Mouse (Mus musculus) adrenal gland, adult 2 months (tissue): ENCODE results near the gene Map3k14. TPM values are rescaled to one million over a fixed set of nuclear protein-coding genes. Genes with fewer than 3 reads are reported as not detected.

Experiments used
- DNase-seq: peaks from one replicate; pipeline ENCODE4 v3.0.0; 2021
- polyA plus RNA-seq: library from polyadenylated mRNA; depleted of rRNA; stranded (reverse); fragments of >200 nt; gene quantifications from 2 replicates; pipeline ENCODE4 v1.2.3, GENCODE M21; 2012; rRNA removed
- total RNA-seq, 2 experiments: library from RNA; stranded (reverse); gene quantifications; 2 replicates each; pipeline ENCODE4 v1.2.3; 2021

Map3k14 gene
- total and polyA plus RNA-seq, 3 experiments = 5.3 to 18.2 (median 9.7) TPM

DNA sequence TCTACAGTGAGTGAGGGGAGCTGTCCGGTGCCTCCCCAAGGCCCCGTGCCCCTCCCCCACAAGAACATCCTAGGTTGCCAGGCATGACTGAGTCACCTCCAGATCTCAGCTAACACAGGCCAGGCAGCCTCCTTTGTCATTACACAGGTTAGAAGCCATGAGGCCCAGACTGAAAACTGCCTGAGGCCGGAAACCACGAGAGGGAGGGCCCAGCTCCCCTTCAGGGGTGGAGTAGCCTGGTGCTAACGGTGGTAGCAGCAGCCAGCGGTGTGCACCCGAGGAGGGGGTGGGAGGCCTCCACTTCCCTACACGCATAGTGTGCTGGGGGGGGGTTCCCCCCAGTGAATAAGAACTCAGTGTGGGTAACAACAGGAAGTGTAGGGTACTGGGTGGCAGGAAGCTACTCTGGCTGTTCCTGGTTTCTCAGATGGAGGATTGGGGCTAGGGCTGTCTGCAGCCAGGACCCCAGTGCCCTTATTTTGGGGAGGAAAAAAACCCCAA lies 92.3 kb downstream of the Map3k14 start:
- no peak for DNase-seq

DNA sequence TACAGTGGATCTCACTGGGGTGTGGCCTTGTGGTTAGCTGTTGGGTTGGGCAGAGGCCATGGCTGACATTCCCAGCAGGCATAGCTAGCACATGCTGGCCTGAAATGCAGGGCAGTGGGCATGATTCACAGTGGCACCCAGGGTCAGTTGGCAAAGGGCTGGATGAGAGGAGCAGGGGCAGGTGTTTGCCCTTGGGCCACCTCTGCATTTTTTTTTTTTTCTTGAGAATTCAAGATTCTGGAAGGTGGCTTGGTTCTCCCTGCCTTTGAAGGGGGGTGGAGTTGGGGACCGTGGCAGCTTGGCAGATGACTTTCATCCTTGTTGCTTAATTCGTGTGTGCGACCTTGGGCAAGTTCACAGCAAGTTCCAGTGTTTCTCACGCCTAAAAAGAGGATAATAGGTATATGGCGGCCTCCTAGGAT lies 92.8 kb downstream of the Map3k14 start:
- peak; percentile 88 for DNase-seq

DNA sequence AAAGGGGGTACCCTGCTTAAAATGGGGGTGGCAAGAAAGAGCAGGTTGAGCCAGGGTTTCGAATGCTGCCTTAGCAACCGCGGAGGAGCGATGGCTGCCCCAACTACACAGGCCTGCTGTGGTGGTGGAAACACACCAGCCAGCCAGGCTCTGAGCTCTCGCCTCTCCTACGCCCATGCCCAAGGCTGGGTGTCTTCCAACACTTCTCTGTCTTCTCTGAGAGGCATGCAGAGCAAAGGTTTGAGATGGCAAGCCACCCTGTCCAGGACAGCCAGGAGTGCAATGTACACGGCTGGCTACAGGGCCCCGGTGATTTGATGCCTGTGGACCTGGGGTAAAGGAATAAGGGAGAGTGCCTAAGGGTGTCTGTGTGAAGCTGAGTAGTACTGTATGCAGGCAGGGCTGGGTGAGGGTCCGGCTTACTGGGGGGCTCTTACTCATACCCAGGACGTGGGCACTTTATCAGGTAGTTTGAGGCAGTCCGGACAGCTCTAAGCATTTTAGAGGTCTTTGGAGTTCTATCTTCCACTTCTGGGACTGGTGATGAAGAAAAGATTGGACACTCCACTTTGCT lies 93.4 kb downstream of the Map3k14 start:
- DNase-seq = no peak

DNA sequence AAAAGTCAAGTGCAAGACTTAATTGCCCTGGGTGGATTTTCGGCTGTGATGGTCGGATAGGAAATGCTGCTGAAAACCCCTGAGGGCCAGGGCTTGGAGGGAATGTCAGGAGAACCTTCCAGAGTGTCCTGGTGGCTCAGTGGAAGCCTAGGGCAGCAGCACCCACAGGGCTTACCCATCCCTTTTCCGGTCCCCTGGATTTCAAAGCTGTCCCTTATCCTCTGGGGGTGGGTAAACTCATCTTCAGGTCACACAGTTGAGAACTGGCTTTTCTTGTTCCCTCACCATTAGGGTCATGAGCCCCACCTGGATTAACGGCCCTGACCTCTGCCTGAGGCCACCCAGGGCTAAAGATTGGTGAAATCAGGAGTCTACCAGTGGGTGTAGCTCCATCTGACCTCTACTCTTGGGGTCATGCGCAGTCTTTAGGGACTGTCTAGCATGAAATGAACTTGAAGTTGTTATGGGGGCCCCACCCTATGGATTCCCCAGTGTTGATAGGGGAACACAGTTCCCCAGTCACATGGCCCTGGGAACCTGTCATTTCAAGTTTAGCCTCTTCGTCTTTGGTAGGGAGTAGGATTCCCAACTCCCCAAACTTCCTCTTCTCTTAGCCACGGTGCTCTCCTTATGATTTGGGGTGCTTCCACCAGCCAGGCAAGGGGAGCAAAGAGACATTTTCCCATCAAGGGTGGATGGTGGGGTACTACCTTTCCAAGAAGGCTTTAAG lies 94.1 kb downstream of the Map3k14 start:
- DNase-seq = no peak

DNA sequence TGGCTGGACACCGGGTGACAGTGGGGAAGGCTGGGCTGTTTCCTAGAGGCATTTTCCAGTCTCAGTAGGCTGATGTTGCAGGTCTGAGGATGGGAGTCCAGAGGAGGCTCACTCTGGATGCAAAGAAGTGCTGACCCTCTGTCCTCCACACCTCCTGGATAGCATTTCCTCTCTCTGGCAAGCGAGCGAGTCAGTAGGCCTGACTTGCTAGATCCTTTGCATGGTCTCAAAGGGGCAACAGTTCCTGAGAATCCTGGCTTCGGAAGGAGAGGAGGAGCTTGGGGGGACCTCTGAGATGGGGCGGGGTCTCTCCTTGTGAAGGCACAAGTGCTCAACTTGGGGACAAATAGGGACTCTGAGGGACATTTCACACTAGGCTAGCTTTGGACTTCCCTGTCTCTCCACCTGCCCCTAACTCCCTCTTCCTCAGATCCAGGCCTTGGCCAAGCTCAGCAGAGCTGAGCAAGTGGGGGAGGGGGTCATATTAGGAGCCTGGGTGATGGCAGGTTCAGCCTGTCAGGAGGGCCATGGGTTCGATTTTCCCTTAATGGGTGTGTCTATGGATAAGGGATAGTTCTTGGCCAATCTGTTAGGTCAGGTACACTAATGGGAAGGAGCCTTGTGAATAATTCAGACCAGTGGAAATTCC lies 94.8 kb downstream of the Map3k14 start:
- no peak for DNase-seq

DNA sequence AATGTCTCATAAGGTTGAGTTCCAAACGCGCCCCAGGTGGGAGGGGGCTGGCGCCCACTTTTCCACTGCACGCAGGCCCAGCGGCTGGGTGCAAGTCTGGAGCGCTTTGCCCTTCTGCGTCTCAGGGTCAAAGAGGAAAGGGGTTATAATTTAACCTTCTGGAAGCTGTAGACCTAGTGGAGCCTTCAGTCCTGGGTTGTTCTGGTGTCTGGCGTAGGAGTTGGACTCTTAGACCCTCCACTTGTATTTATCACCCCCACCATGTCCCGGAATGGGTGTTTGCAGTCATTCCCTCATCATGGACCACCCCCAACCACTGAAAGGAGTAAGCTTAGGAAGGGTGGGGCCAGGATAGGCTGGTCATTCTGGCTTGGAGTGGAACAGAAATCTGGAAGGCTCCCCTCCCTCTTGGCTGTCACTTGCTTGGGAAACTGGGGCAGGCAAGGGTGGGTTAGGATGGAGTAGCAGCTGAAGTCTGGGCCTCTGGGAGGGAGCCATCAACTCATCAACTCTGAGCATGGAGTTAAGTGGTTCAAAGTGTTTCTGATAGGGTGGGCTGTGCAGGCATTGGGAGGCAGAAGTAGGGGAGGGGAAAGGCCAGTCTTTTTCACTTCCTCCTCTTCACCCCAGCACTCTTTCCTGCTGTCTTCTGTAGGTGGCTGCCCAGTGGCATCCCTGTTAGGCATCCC lies 95.4 kb downstream of the Map3k14 start:
- no peak for DNase-seq

DNA sequence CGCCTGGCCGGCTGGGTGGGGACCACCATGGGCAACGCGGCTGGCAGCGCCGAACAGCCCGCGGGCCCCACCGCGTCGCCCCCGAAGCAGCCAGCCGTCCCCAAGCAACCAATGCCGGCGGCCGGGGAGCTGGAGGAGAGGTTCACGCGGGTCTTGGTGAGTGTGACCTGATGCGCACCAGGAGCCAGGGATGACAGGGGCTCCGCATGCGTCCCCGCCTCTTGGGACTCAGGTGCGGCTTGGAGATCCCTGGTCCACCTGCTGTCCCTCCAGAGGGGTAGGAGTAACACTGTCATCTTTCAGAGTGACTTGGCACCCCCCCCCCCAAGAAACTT lies 96.0 kb downstream of the Map3k14 start:
- DNase-seq = no peak

DNA sequence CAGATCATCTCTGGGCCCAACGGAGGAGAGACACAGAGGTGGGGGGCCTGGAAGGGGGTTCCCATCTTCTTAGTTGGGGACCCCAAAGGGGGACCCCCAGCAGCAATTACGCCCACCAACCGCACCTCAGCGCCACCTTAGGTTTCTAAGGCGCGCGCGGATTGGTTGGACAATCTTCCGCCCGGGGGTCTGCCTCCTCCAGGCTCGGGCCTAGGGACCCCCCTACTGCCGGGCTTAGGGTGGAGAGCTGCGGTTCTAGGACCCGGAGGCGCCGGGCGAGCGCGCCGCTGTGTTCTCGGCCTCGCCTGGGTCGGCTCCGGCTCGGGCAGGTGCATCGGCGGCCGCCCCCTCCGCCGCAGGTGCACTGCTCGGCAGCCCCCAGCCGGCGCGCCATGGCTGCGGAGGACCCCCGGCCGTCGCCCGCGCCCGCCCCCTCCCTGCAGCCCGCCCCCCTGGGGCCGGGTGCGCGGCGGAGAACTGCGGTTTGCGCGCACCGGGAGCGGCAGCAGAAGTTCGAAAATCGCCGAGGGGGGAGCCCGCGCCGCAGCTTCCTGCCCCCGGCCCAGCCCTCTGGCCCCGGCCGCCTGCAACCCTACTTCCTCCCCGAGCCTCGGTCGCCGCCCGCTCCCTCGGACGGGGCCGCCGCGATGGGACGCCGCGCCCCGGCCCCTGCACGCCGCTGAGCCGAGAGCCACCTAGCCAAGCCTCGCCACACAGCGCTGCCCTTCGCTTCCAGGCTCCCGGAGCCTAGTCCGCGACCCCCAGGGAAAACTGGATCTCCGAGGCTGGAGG lies 96.6 kb downstream of the Map3k14 start, which contains the start of gene Fmnl1:
TSS of gene Fmnl1 (plus strand) at position 614 of the 792 bp plus-strand sequence.
- peak; percentile 69 for DNase-seq

DNA sequence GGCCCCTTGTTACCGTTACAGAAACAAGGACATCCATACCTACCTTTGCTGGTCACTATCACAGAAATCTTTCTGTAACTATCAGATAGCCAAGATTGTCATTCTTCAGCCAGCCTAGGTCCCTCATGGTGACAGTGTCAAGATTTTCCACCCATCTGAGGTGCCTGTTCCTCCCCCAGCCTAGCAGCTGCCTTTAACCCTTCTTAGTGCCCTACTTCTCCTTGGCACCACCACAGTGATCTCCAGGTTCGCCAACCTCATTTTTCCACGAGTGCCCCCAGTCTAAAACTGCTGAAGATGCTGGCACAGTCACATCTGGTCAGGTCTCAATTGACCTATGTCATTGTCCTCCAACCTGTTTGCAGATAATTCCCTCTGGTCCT lies 97.2 kb downstream of the Map3k14 start:
- DNase-seq = no peak

Other genes with a start within 250 kb of the Map3k14 start
- 100 to 1,000 TPM; 106 to 112 TPM for gene Nmt1, start 239.3 kb downstream of the Map3k14 start, total RNA-seq
- gene Nmt1, start 239.3 kb downstream of the Map3k14 start, polyA plus RNA-seq = 20.8 and 25.6 TPM in 2 replicates
- gene Dcakd, start 239.1 kb downstream of the Map3k14 start, total RNA-seq = 10 to 100 TPM; 62.8 to 79.5 TPM
- 136 and 185 TPM in 2 replicates for gene Dcakd, start 239.1 kb downstream of the Map3k14 start, polyA plus RNA-seq
- gene Plcd3, start 165.8 kb downstream of the Map3k14 start, total RNA-seq = 10 to 100 TPM in 1 of 2 experiments, 1 to 10 TPM in 1; 6.3 to 14.3 TPM
- gene Plcd3, start 165.8 kb downstream of the Map3k14 start, polyA plus RNA-seq = 21.4 and 24.7 TPM in 2 replicates
- gene Acbd4, start 165.8 kb downstream of the Map3k14 start, total RNA-seq = 100 to 1,000 TPM in 1 of 2 experiments, 10 to 100 TPM in 1; 88.4 to 175 TPM
- 70.3 and 91.9 TPM in 2 replicates for gene Acbd4, start 165.8 kb downstream of the Map3k14 start, polyA plus RNA-seq
- 10 to 100 TPM; 70.9 to 83.7 TPM for gene Hexim1, start 151.2 kb downstream of the Map3k14 start, total RNA-seq
- gene Hexim1, start 151.2 kb downstream of the Map3k14 start, polyA plus RNA-seq = 15.7 and 16.5 TPM in 2 replicates
- gene Hexim2, start 135.0 kb downstream of the Map3k14 start, total RNA-seq = 1 to 10 TPM; 2.8 to 7.0 TPM
- gene Hexim2, start 135.0 kb downstream of the Map3k14 start, polyA plus RNA-seq = 3.3 and 4.5 TPM in 2 replicates
- 10 to 100 TPM; 18.9 to 24.2 TPM for gene Fmnl1, start 96.4 kb downstream of the Map3k14 start, total RNA-seq
- gene Fmnl1, start 96.4 kb downstream of the Map3k14 start, polyA plus RNA-seq = 16.3 and 19.2 TPM in 2 replicates
- gene 1700023F06Rik, start 58.9 kb downstream of the Map3k14 start, total RNA-seq = under 1 TPM; 0.45 to 0.52 TPM
- gene 1700023F06Rik, start 58.9 kb downstream of the Map3k14 start, polyA plus RNA-seq = 1.4 and 2.1 TPM in 2 replicates
- gene Spata32, start 49.0 kb downstream of the Map3k14 start, total RNA-seq = not detected
- gene Spata32, start 49.0 kb downstream of the Map3k14 start, polyA plus RNA-seq = not detected in 2 replicates
- 10 to 100 TPM; 10.3 to 12.2 TPM for gene Arhgap27, start 96.2 kb upstream of the Map3k14 start, total RNA-seq
- gene Arhgap27, start 96.2 kb upstream of the Map3k14 start, polyA plus RNA-seq = 34.7 and 42.5 TPM in 2 replicates
- 10 to 100 TPM; 19.7 to 21.2 TPM for gene Plekhm1, start 145.2 kb upstream of the Map3k14 start, total RNA-seq
- gene Plekhm1, start 145.2 kb upstream of the Map3k14 start, polyA plus RNA-seq = 18.6 and 18.8 TPM in 2 replicates
- not detected for gene Lrrc37a, start 237.1 kb upstream of the Map3k14 start, total RNA-seq
- gene Lrrc37a, start 237.1 kb upstream of the Map3k14 start, polyA plus RNA-seq = not detected in 2 replicates